Mouse (Mus musculus): ENCODE results near the gene Card9. TPM values are rescaled to one million over a fixed set of nuclear protein-coding genes. Genes with fewer than 3 reads are reported as not detected.
A peak's percentile ranks its signal among the peaks of the same experiment; 100 is the strongest.

The Card9 gene
- polyA plus RNA-seq (2016; fragmentation: Nextera tagmentation; extraction: Ambion mirVana) = 1.3 TPM in 2 replicates

DNA sequence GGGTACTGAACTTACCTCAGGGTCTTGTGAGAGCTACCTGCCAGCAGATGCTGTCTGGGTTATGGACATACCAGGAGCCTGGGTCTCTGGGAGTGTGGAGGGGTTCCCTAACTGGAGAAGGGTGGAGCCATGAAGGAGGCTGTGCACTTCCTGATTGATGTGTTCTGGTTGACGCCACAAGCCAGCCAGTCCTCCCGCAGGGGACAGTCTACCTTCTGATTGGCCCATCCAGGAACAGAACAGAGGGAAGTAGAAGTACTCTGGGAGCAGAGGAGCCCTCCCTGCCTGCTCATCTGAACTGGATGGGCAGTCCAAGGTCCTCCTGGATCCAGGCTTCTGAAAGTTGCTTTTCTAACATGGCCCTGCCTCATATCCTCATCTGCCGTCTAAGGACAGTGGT, at the start of gene Card9:
Card9 (minus strand) TSS at position 147 of the 400 bp plus-strand sequence.
- H3K4me2 ChIP-seq = no peak within 1 kb of the TSS
- WGBS = 46% methylated on average over 3 of the region's 3 CpGs
- no peak within 1 kb of the TSS for H3K9ac ChIP-seq
- H3K27ac ChIP-seq = no peak within 1 kb of the TSS
- H3K36me3 ChIP-seq (replicated peaks) = peaks cover 33% of the 10 kb centered on the region
- no peaks in the 10 kb centered on the region for H3K4me1 ChIP-seq
- H3K9me3 ChIP-seq = no peaks in the 10 kb centered on the region
- no peak for ATAC-seq (ENCODE audit: low FRiP score)
- no peak within 1 kb of the TSS for H3K4me3 ChIP-seq (replicated peaks)
- H3K27me3 ChIP-seq = no peaks in the 10 kb centered on the region

DNA sequence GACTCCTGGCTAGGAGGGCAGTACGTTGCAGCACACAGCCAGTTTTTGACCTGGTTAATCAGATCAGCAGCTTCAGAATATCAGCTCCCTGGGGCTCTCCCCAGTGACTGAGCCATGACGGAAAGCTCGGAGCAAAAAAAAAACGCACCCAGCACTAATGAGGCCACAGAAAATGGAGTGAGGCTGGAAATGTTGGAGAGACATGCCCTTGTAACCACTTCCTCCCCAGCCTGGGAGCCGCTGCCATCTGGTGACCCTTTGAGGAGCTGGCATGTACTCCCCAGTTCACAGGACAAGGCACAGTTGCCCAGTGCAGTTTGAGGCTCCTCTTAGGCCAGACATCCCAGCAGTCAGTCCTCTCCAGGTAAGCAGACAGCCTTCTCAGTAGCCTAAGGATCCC, 49.4 kb upstream of the Card9 start:
- H3K36me3 ChIP-seq (replicated peaks) = peaks cover 59% of the 10 kb centered on the region
- ATAC-seq (ENCODE audit: low FRiP score) = no peak

DNA sequence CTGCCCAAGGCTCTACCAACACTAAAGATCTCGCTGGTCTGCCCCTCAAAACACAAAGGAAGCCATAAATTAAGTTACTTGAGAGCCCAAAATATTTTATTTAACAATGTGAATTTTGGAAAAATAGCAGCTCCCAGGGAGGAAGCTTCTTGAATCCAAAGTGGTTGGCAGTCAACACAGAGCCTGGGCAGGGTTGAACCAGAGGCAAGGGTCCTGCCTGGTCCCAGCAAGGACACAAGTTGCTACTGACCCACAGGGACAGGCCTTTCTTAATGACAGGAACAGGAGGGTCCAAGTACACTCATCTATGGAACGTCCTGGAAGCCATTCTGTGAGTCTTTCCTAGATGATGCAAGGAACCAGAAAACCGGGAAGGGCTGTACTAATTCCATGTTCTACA, 48.6 kb upstream of the Card9 start:
- Histone ChIP-seq H3K27ac (no peak overlapping the region), H3K9me3 (no peaks in the 10 kb centered on the region), H3K4me1 (peaks cover 40% of the 10 kb centered on the region), H3K36me3 (replicated peaks) (peaks cover 54% of the 10 kb centered on the region), H3K4me2 (peak overlapping the region; percentile 94; the same call in 1 of the 2 replicates), H3K9ac (no peak overlapping the region; the same call in 1 of the 2 replicates), H3K4me3 (replicated peaks) (peak overlapping the region; percentile 96), H3K27me3 (no peaks in the 10 kb centered on the region)
- 61% methylated on average over 3 of the region's 3 CpGs for WGBS
- peak; percentile 51 for ATAC-seq (ENCODE audit: low FRiP score)

More for the DNA sequence above, 49.4 kb upstream of the Card9 start:
- Histone ChIP-seq H3K9me3 (no peaks in the 10 kb centered on the region), H3K27ac (no peak overlapping the region), H3K9ac (no peak overlapping the region), H3K4me2 (no peak overlapping the region), H3K4me3 (replicated peaks) (no peak overlapping the region), H3K27me3 (no peaks in the 10 kb centered on the region), H3K4me1 (peaks cover 39% of the 10 kb centered on the region)
- 74% methylated on average over 5 of the region's 5 CpGs for WGBS

DNA sequence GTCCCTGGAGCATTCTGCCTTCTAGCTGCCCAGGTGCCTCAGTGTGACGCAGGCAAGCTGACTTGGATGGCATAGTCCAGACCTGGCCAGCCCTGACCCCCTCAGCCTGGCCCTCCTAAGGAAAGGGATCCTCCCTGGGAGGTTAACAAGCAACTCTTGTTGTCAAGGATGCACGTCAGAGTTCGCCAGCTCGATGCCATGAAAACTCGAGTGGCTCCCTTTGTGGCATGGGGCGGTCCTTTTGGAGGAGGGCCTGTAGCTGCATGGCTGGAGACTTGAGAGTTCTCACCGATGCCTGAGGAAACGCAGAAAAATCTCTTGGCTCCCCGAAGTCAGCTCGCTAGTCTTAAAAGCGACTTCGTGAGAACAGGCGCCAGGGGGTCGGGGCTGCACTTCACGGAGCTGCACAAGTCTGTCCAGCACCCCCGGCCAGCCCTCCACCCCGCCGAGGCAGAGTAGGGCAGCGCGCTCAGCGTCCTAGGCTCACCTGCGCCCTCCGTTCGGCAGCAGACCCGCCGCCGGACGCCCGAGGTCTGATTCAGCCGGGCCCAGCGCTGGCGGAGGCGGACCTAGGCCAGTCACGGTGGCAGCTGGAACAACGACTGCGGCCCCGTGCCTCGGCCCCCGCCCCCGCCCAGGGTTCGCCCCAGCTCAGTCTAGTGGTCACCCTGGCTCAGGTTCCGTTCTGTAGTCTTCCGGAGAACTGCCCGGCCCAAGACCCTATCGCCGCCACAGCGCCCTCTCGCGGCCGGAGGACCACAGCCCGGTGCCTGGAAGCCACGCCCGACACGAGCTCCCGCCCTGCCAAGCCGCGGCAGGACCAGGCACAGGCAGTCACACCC, 48.0 kb upstream of the Card9 start, which contains the start of gene Inpp5e:
Inpp5e (minus strand) TSS at position 689 of the 842 bp plus-strand sequence.
- H3K36me3 ChIP-seq (replicated peaks) = peaks cover 49% of the 10 kb centered on the region
- no peaks in the 10 kb centered on the region for H3K9me3 ChIP-seq
- WGBS = under 1% methylated on average over 57 of the region's 57 CpGs
- H3K4me1 ChIP-seq = peaks cover 40% of the 10 kb centered on the region
- no peaks in the 10 kb centered on the region for H3K27me3 ChIP-seq
- peak within 1 kb of the TSS; percentile 96 for H3K4me3 ChIP-seq (replicated peaks)
- peak within 1 kb of the TSS; percentile 66; the same call in 1 of the 2 replicates for H3K27ac ChIP-seq
- H3K9ac ChIP-seq = peak within 1 kb of the TSS; percentile 93
- peak; percentile 96 for ATAC-seq (ENCODE audit: low FRiP score)
- H3K4me2 ChIP-seq = peak within 1 kb of the TSS; percentile 94

DNA sequence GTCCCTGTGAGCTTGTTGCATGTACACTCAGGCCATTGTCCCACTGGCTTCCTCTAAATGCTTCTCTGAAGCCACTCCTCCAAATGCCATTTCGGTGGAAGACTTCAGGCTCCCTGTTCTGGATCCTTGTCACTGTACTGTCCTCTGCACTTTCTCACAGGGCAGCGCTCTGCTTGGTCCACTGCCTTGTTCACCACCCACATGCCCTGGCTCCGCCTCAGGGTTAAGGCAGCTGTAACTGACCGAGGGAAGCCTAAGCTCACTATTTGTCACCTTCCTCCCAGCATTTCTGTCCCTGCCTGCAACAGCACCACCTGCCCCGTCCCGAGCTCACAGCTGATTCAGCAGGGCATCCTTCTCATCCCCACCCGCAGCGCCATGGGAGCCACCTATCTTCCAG, 42.6 kb upstream of the Card9 start:
- Histone ChIP-seq H3K27me3 (no peaks in the 10 kb centered on the region), H3K36me3 (replicated peaks) (peaks cover 58% of the 10 kb centered on the region), H3K9me3 (no peaks in the 10 kb centered on the region), H3K9ac (no peak overlapping the region), H3K4me3 (replicated peaks) (no peak overlapping the region), H3K27ac (0 out of 2 replicates have a peak overlapping the region, but pooled peaks have one; percentile 2), H3K4me1 (peaks cover 33% of the 10 kb centered on the region), H3K4me2 (no peak overlapping the region)
- WGBS = 82% methylated on average over 8 of the region's 8 CpGs
- no peak for ATAC-seq (ENCODE audit: low FRiP score)

DNA sequence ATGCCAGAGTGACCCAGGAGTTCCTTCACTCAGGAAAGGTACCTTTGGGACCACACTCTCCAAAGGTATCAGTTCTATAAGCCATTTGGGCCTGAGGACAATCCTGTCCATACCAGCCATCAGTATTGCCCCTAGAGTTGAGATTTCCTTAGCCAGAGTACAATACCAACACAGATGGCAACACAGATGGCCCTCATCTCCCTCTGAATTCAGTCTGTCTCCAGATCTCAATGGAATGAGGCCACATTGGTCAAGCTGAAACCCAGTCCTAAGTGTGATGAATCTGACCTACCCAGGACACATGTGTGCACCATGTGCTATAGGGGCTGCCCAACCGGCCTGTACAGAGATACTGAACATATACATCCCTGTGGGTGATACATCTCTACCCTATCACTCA, 41.5 kb upstream of the Card9 start:
- ATAC-seq (ENCODE audit: low FRiP score) = no peak
- H3K36me3 ChIP-seq (replicated peaks) = peaks cover 67% of the 10 kb centered on the region

GRCm38 (mm10) chr2:26401023-26401422, 40.3 kb upstream of the Card9 start:
- no peak for ATAC-seq (ENCODE audit: low FRiP score)
- Histone ChIP-seq H3K27ac (no peak overlapping the region), H3K27me3 (no peaks in the 10 kb centered on the region), H3K4me1 (peaks cover 11% of the 10 kb centered on the region), H3K9me3 (no peaks in the 10 kb centered on the region), H3K4me3 (replicated peaks) (no peak overlapping the region), H3K36me3 (replicated peaks) (peaks cover 74% of the 10 kb centered on the region), H3K4me2 (no peak overlapping the region), H3K9ac (no peak overlapping the region)
- WGBS = 89% methylated on average over 4 of the region's 4 CpGs

More for the DNA sequence above, 41.5 kb upstream of the Card9 start:
- H3K9me3 ChIP-seq = no peaks in the 10 kb centered on the region
- H3K27me3 ChIP-seq = no peaks in the 10 kb centered on the region
- H3K4me3 ChIP-seq (replicated peaks) = no peak overlapping the region
- no peak overlapping the region for H3K27ac ChIP-seq
- peaks cover 23% of the 10 kb centered on the region for H3K4me1 ChIP-seq
- WGBS = 90% methylated on average over 1 of the region's 1 CpGs
- H3K4me2 ChIP-seq = no peak overlapping the region
- no peak overlapping the region for H3K9ac ChIP-seq

- 92% methylated on average over 5 of the region's 5 CpGs for WGBS
- Histone ChIP-seq H3K27me3 (no peaks in the 10 kb centered on the region), H3K9ac (no peak overlapping the region), H3K9me3 (no peaks in the 10 kb centered on the region), H3K4me1 (peaks cover 3% of the 10 kb centered on the region), H3K36me3 (replicated peaks) (peaks cover 78% of the 10 kb centered on the region), H3K27ac (no peak overlapping the region), H3K4me3 (replicated peaks) (no peak overlapping the region), H3K4me2 (no peak overlapping the region)
- ATAC-seq (ENCODE audit: low FRiP score) = no peak
Observed at GRCm38 (mm10) chr2:26400296-26400695, 39.6 kb upstream of the Card9 start.

GRCm38 (mm10) chr2:26399647-26400046, 38.9 kb upstream of the Card9 start:
- peaks cover 84% of the 10 kb centered on the region for H3K36me3 ChIP-seq (replicated peaks)
- ATAC-seq (ENCODE audit: low FRiP score) = no peak

GRCm38 (mm10) chr2:26398978-26399377, 38.3 kb upstream of the Card9 start:
- 92% methylated on average over 8 of the region's 8 CpGs for WGBS

More at GRCm38 (mm10) chr2:26399647-26400046, 38.9 kb upstream of the Card9 start:
- Histone ChIP-seq H3K4me1 (no peaks in the 10 kb centered on the region; the same call in 1 of the 2 replicates), H3K9ac (no peak overlapping the region), H3K4me2 (no peak overlapping the region), H3K27ac (no peak overlapping the region), H3K9me3 (no peaks in the 10 kb centered on the region), H3K4me3 (replicated peaks) (no peak overlapping the region), H3K27me3 (no peaks in the 10 kb centered on the region)
- 94% methylated on average over 5 of the region's 5 CpGs for WGBS

GRCm38 (mm10) chr2:26391617-26392016, 30.9 kb upstream of the Card9 start:
- no peak overlapping the region for H3K4me3 ChIP-seq (replicated peaks)

More at GRCm38 (mm10) chr2:26398978-26399377, 38.3 kb upstream of the Card9 start:
- H3K4me1 ChIP-seq = no peaks in the 10 kb centered on the region
- ATAC-seq (ENCODE audit: low FRiP score) = no peak
- H3K4me3 ChIP-seq (replicated peaks) = no peak overlapping the region
- peaks cover 91% of the 10 kb centered on the region for H3K36me3 ChIP-seq (replicated peaks)
- H3K27me3 ChIP-seq = no peaks in the 10 kb centered on the region
- H3K4me2 ChIP-seq = no peak overlapping the region
- no peak overlapping the region for H3K27ac ChIP-seq
- no peak overlapping the region for H3K9ac ChIP-seq
- H3K9me3 ChIP-seq = no peaks in the 10 kb centered on the region

DNA sequence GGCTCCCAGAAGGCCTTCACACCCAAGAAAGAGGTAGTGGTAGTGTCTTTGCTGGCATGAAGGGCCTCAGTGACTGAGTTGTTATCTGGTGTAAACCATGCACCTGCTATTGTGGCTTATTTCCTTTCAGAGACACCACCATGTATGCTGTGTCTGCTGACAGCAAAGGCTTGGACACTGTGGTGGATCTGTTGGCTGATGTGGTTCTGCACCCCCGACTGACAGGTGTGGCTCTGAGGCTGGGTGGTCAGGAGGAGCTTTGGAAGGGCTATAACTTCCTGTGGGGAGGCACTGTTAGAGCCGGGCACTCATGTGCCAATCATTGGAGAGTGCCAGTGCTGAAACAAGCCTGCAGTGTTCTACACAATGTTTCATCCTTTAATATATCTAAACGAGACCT, 30.2 kb upstream of the Card9 start:
- WGBS = 87% methylated on average over 3 of the region's 3 CpGs
- H3K27ac ChIP-seq = no peak overlapping the region
- H3K36me3 ChIP-seq (replicated peaks) = peaks cover 77% of the 10 kb centered on the region
- no peaks in the 10 kb centered on the region for H3K9me3 ChIP-seq
- no peaks in the 10 kb centered on the region for H3K27me3 ChIP-seq
- H3K4me1 ChIP-seq = peaks cover 26% of the 10 kb centered on the region
- no peak overlapping the region for H3K4me2 ChIP-seq
- no peak overlapping the region for H3K4me3 ChIP-seq (replicated peaks)
- no peak overlapping the region for H3K9ac ChIP-seq
- no peak for ATAC-seq (ENCODE audit: low FRiP score)

More at GRCm38 (mm10) chr2:26391617-26392016, 30.9 kb upstream of the Card9 start:
- WGBS = 89% methylated on average over 6 of the region's 6 CpGs
- no peak for ATAC-seq (ENCODE audit: low FRiP score)
- H3K27ac ChIP-seq = no peak overlapping the region
- no peak overlapping the region for H3K4me2 ChIP-seq
- H3K9me3 ChIP-seq = no peaks in the 10 kb centered on the region
- H3K9ac ChIP-seq = no peak overlapping the region
- peaks cover 26% of the 10 kb centered on the region for H3K4me1 ChIP-seq
- peaks cover 77% of the 10 kb centered on the region for H3K36me3 ChIP-seq (replicated peaks)
- H3K27me3 ChIP-seq = no peaks in the 10 kb centered on the region

Measured in forebrain, embryonic 12.5 days (tissue).